Mouse (Mus musculus) WW6 (cell line): ENCODE data around the gene Rbm15b.

Experiments
- DNase-seq: peaks from one replicate; pipeline ENCODE4 v3.0.0-alpha.2; 2013; ENCODE audit warnings: low read depth, low spot score

Rbm15b gene

GRCm38 (mm10) chr9:106886828-106887702 lies at the start of gene Rbm15b:
TSS of gene Rbm15b (minus strand) at chr9:106887428.
- peak; percentile 98 for DNase-seq

- no peak for DNase-seq
Observed at GRCm38 (mm10) chr9:106934998-106935397, 47.8 kb upstream of the Rbm15b start.

GRCm38 (mm10) chr9:106914878-106915277 lies 27.6 kb upstream of the Rbm15b start:
- DNase-seq = no peak

- DNase-seq = no peak
Observed at GRCm38 (mm10) chr9:106913759-106914158, 26.5 kb upstream of the Rbm15b start.

- DNase-seq = no peak
Observed at GRCm38 (mm10) chr9:106911624-106912023, 24.4 kb upstream of the Rbm15b start.

- DNase-seq = no peak
Observed at GRCm38 (mm10) chr9:106908715-106909114, 21.5 kb upstream of the Rbm15b start.

- DNase-seq = no peak
Observed at GRCm38 (mm10) chr9:106908174-106908573, 20.9 kb upstream of the Rbm15b start.

- no peak for DNase-seq
Observed at GRCm38 (mm10) chr9:106906597-106906996, 19.4 kb upstream of the Rbm15b start.

GRCm38 (mm10) chr9:106903791-106904134 lies 16.5 kb upstream of the Rbm15b start:
- no peak for DNase-seq

- DNase-seq = no peak
Observed at GRCm38 (mm10) chr9:106903099-106903790, 16.0 kb upstream of the Rbm15b start.

GRCm38 (mm10) chr9:106901596-106901995 lies 14.4 kb upstream of the Rbm15b start:
- DNase-seq = no peak

- DNase-seq = no peak
Observed at GRCm38 (mm10) chr9:106898901-106899300, 11.7 kb upstream of the Rbm15b start.

GRCm38 (mm10) chr9:106893327-106893726 lies 6.1 kb upstream of the Rbm15b start:
- no peak for DNase-seq

GRCm38 (mm10) chr9:106892552-106892875 lies 5.3 kb upstream of the Rbm15b start:
- DNase-seq = no peak

- peak; percentile 94 for DNase-seq
Observed at GRCm38 (mm10) chr9:106891829-106892551, 4.8 kb upstream of the Rbm15b start, which contains the start of gene Manf. TSS of gene Manf (minus strand) at chr9:106891979.

GRCm38 (mm10) chr9:106891341-106891741 lies 4.1 kb upstream of the Rbm15b start:
- no peak for DNase-seq

- DNase-seq = no peak
Observed at GRCm38 (mm10) chr9:106890496-106891240, 3.4 kb upstream of the Rbm15b start.

GRCm38 (mm10) chr9:106889321-106889720 lies 2.1 kb upstream of the Rbm15b start:
- no peak for DNase-seq

GRCm38 (mm10) chr9:106888346-106888745 lies 1.1 kb upstream of the Rbm15b start:
- no peak for DNase-seq

GRCm38 (mm10) chr9:106885901-106886731 lies 1.1 kb downstream of the Rbm15b start:
- DNase-seq = no peak
